Mouse (Mus musculus) left cerebral cortex, postnatal 25 days (tissue): ENCODE measurements around the gene Trpc1. TPM values are rescaled to one million over a fixed set of nuclear protein-coding genes. Genes with fewer than 3 reads are reported as not detected.
A peak's percentile ranks its signal among the peaks of the same experiment; 100 is the strongest.

ENCODE experiments used
- DNase-seq, 2 experiments: peaks; one replicate each; pipeline ENCODE4 v3.0.0; 2022; ENCODE audit warnings: low spot score in 2 of 2, mixed read lengths in 1 of 2
- intact Hi-C: fragments of 180-260 bp; cut with DNase I; formaldehyde crosslinking; loops from one replicate; pipeline ENCODE4 v1.15.1; 2025
- total RNA-seq, 2 experiments: library from RNA; stranded (reverse); gene quantifications; 2 replicates each; pipeline ENCODE4 v1.2.3; 2021

Gene Trpc1
- total RNA-seq, 2 experiments from 2014 or later, result 46.4 to 48.6 TPM

- intact Hi-C loops, result no loop called here
- DNase-seq, result peak; percentile 14 to 62
Measured at GRCm38 (mm10) chr9:95704078-95704477, 46.1 kb downstream of the Trpc1 start.

- intact Hi-C loops, result loop anchor here (5.0 kb wide), 1 partner anchor 167 kb away; no protein-coding TSS in a partner anchor
- DNase-seq, result peak in 1 of 2 experiments; percentile 15
Measured at GRCm38 (mm10) chr9:95699273-95699672, 50.9 kb downstream of the Trpc1 start.

GRCm38 (mm10) chr9:95697808-95698207 is 52.4 kb downstream of the Trpc1 start:
- intact Hi-C loops, result loop anchor here (5.0 kb wide), 1 partner anchor 166 kb away; no protein-coding TSS in a partner anchor
- peak in 1 of 2 experiments; percentile 37 for DNase-seq

GRCm38 (mm10) chr9:95696581-95696980 is 53.6 kb downstream of the Trpc1 start:
- DNase-seq, result no peak
- intact Hi-C loops, result loop anchor here (5.0 kb wide), 1 partner anchor 164 kb away; no protein-coding TSS in a partner anchor

DNA sequence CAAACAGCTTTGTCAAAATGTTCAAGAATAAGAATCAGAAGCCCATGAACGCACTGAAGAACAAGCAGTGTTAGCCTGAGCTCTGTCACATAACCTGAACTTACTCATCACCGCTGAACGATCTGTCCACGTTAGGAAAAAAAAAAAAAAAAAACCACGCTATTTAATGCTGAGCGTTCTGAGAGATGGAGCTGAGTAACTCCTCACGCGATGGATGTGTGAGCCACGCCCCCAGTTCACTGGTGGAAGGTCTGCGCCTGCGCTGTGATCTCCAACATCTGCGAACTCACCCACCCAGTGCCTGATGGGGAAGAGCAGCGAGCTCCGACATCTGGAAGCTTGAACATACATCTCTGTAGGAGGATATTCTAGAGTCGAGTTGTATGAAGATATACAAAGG is 55.2 kb downstream of the Trpc1 start:
- intact Hi-C loops, result loop anchor here (5.0 kb wide), 1 partner anchor 163 kb away; no protein-coding TSS in a partner anchor
- no peak for DNase-seq

GRCm38 (mm10) chr9:95694526-95694925 is 55.6 kb downstream of the Trpc1 start:
- DNase-seq, result no peak
- intact Hi-C loops, result no loop called here

DNA sequence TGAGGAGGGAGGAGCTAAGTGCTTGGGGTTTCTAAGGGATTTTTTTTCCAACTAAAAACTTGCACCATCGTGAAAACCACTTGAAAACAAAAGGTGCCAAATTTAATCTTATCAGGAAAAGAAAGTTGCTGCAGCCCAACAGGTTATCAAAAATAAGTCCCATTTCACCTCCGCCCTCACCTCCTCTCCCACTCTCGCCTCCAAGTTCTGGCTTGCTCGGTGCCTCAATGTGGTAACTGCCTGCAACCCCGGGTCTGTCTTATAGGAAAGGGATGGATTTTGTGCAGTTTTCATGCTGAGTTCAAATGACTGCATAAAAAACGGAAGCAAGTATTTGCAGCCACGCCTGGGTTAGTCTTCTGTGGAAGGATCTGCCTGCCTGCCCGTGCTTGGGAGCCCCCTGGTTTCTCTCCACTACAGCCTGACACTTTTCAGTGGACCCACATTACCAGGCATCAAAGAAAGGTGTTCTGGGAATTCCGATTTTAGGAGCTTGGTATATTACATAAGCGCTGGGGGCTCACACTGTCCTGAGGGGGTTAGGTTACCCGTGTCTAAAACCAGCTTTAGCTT is 56.6 kb downstream of the Trpc1 start:
- intact Hi-C loops, result no loop called here
- no peak for DNase-seq

GRCm38 (mm10) chr9:95692823-95693222 is 57.4 kb downstream of the Trpc1 start:
- DNase-seq, result no peak
- intact Hi-C loops, result no loop called here

GRCm38 (mm10) chr9:95688064-95688463 is 62.1 kb downstream of the Trpc1 start:
- intact Hi-C loops, result loop anchor here (5.0 kb wide), 2 partner anchors 76 to 146 kb away; no protein-coding TSS in a partner anchor
- no peak for DNase-seq

DNA sequence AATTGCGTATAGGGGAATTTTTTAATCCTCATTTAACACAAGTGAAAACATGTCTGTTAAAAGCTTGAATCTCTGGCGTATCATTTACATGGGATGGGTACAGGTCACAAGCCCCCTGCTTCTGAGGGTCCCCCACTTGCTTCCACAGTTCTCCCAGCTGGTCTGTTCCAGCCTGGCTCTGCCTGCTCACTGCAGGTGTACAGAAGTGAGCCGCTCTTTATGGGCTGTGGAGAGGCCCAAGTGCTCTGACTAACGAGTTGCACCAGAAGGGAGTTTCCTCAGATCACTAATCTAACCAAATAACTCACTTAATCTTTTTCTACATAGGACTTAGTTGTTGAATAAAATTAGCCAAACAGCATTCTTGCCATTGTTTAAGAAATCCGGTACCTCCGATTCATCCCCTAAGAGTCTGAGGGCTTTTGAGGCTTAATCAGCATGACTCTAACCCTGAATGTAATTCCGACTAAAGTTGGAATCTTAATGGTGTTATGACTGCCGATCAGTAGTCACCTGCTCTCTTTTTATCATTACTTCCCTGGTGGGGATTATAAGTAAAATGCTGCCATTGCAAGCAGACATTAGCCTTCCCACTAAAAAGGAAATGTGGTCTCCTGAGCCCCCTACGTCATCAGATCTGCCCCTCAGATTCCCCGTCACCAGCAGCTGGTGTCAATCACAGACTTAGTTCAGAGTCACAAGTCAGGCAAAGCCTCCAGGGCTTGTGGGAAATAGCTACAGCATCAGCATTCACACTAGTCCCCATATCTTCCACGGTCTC is 64.3 kb downstream of the Trpc1 start:
- intact Hi-C loops, result loop anchor here (5.0 kb wide), 2 partner anchors 74 to 144 kb away; no protein-coding TSS in a partner anchor
- no peak for DNase-seq

GRCm38 (mm10) chr9:95680691-95681090 is 69.5 kb downstream of the Trpc1 start:
- DNase-seq, result no peak
- intact Hi-C loops, result no loop called here

GRCm38 (mm10) chr9:95679966-95680365 is 70.2 kb downstream of the Trpc1 start:
- no peak for DNase-seq
- intact Hi-C loops, result no loop called here

DNA sequence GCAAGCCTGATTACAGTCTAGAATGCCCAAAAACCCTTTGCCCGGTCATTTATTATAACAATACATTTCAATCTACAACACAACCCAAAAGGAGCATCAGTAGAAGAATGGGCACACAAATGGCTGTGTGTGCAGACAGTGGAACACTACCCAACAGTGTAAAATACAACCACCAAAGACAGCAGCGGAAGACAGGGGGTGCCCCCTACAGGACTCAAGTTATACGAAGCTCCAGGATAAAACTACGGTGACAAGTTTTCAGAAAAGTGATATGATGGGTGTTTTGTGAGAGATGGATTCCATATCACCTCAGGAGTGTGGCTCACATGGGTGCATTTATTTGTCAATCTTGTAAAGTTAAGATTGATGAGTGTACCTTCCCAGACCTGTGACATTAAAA is 74.2 kb downstream of the Trpc1 start:
- intact Hi-C loops, result no loop called here
- no peak for DNase-seq

DNA sequence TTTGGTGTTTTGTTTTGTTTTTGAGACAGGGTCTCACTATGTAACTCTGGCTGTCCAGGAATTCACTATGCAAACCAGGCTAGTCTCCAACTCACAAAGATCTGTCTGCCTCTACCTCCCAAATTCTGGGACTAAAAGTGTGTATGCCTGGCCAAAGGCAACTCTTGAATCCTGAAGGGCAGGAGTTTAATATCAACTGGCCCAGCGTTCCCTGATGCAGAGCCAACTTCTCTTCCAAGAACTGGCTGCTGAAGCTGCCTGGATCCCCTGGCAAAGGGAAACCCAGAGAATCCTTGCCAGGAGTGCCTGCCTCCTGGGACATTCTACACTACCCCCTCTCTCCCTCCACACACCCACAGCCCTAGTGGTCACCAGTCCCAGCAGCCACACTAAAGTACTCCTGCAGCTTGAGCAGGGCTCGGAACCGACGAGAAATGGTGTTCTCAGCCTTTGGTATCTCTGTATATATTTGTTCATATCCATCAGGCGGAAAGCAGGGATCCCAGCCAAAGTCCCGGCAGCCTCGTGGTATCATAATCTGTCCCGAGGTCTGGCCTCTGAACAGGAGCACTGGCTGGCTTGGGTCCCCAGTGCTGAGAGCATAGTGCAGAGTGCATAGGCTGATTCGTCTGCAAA is 75.0 kb downstream of the Trpc1 start:
- peak in 1 of 2 experiments; percentile 14 for DNase-seq
- intact Hi-C loops, result no loop called here

GRCm38 (mm10) chr9:95672760-95673159 is 77.4 kb downstream of the Trpc1 start:
- intact Hi-C loops, result no loop called here
- no peak for DNase-seq

DNA sequence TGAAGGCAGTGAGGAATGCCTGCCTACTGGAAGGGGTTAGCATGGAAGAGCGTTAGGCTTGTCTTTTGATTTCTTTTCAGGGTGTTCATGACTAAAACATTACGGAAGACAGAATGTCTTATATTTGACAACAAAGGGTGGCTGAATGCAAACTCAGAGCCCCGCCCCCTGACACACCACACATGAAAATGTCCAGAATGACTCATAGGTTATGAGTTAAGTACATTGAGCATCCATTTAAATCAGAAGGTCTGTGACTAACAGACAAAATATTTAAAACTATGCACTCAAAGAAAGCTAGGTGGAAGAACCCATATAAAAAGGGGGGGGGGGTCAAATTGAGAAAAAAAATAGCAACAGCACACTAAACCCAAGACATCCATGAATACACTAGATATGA is 77.8 kb downstream of the Trpc1 start:
- DNase-seq, result no peak
- intact Hi-C loops, result no loop called here

DNA sequence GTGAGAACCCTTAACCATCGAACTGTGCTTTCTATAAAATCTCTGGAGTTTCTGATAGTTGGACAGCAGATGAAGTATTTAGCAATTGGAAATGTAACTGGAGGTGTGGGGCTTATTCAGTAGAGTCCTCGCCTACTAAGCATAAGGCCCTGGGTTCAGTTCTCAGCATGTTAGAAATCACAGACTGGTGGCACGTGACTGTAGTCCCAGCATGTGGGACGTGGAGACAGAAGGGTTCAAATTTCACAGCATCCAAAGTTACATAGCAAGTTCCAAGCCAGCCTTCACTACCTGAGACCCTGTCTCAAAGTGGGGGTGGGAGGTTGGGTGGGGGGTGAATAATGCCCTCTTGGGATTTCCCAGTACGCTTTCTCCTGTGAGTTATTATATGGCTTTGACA is 81.9 kb downstream of the Trpc1 start:
- intact Hi-C loops, result no loop called here
- no peak for DNase-seq

DNA sequence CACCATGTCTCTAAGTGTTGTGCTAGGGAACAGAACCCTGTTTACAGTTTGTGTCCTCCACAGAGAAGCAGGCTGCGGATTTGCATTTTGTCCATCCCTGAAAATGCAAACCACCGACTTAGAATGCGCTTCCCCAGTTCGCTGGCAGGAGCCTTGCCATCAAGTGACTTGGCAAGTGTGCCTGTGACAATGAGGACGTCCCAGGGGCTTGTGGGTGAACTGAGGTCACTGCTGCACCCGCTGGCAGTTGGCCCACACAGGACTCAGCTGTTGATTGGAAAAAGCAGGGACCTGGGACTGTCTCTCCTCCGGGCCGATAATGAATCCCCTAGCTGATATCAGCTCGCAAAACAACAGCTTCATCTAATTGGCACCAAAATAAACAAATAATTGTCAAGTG is 82.3 kb downstream of the Trpc1 start:
- DNase-seq, result peak; percentile 23 to 60
- intact Hi-C loops, result no loop called here

DNA sequence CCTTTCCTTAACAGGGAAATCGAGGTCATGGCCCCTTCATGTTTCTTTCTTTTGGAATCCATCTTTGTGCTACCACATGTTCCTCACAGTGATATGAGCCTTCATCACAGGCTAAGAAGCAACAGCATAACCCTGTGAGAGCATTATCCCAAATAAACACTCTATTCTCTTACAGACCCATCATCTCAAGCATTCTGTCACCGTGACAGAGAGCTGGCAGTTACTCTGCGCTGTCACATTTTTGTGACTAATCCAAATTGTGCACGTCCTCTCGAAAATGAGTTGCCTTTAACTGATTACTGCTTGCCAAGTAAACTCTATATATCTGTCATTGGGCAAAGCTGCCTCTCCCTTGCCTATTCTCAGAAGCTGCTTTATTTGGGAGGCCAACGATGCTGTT is 84.3 kb downstream of the Trpc1 start:
- intact Hi-C loops, result no loop called here

DNA sequence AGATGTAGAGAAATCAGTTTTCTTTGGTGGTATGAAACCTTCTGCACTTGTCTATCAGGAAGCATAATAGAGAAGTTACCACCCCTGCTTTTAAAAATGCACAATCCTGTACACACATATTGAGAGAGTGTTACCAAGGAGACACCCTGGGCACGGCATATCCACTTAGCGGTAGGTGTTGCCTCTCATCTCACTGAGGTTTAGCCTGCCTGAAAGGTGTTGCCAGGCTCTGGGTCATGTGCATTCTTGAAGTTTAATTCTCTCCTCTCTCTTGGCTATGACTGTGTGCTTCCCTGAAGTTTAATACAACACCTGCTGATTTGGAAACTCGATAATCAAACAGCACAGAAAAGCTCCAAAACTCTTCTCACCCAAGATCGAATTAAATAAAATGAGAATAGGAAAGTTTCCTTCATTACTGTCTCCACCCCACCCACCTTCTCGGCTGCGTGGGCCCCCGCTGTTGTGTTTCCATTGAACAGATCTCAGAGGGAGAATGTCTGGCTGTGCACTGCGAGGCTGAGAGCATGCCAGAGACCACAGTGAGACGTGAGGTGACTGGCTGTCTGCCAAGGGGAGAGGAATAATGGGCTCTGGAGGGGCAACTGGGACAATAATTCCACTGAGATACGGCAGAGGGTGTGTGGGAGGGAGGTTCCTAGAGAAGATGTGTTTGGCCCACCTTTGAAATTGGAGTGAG is 85.7 kb downstream of the Trpc1 start:
- intact Hi-C loops, result no loop called here
- peak; percentile 21 to 39 for DNase-seq

More for the DNA sequence above, 84.3 kb downstream of the Trpc1 start:
- DNase-seq, result no peak
